Mouse (Mus musculus) 3134 (cell line): ENCODE measurements around the gene Best3.
A peak's percentile ranks its signal among the peaks of the same experiment; 100 is the strongest.
"Not testable (repeated sequence)": the region's sequence is repeated elsewhere in the genome, so short reads cannot be mapped to it uniquely, and the experiment has no call there.

ENCODE experiments used
- DNase-seq: peaks from one replicate; pipeline ENCODE4 v3.0.0-alpha.2; 2011; ENCODE audit warnings: low spot score; ENCODE audit not compliant: insufficient read length; ENCODE audit errors: extremely low read depth

Best3 gene

DNA sequence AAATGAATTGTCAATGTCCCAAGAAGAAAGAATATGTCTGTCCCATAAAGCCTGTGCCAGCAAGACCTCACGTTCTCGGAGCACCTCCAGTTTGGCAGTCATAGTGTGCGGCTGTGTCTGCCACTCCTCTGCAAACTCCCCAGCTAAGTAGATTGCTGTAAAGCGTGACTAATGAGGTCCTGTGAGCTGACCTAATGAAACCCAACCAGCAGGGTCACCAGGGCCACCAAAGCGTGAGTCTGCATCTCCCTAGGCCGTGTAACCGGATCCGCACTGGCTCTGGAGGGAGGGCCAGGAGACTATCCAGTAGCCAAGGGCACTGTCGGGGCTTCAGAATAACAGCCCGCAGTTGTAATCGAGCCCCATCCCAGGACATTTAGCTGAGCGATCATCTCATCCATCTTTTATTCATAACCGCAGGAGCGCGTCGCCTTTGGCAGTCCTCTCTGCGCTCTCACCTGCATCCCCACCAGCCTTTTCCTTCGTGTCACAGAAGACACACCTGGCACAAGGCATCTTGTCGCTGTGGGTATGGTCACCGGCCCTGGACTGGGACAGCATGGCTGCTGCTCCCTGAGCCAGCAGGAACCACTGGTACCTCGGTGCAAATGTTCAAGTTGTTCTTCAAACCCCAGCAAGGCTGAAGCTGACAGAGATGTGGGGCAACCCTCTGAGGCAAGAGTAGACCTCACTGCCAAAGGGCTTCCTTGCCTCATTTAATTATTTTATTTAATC lies 35.1 kb downstream of the Best3 start:
- no peak for DNase-seq

DNA sequence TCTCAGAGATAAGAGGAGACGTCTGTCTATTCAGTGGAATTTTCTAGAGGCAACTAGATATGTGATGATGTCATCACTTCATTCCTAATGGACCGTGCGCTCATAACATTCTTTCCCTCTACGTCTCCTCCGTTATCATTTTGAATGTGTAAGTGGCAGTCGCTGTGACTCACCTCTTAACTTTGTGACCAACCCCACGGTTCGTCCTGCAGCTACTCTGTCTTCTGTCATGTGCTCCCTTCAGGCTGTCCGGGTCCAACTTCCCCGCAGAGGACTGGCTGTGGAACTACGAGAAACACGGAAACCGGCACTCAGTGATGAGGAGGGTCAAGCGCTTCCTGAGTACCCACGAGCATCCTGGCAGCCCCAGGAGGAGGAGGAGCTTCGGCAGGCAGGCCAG lies 37.6 kb downstream of the Best3 start:
- no peak for DNase-seq

DNA sequence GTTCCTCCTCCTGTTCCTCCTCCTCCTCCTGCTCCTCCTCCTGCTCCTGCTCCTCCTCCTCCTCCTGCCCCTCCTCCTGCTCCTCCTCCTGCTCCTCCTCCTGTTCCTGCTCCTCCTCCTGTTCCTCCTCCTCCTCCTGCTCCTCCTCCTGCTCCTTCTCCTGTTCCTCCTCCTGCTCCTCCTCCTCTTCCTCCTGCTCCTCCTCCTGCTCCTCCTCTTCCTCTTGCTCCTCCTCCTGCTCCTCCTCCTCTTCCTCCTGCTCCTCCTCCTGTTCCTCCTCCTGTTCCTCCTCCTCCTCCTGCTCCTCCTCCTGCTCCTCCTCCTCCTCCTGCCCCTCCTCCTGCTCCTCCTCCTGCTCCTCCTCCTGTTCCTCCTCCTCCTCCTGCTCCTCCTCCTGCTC lies 39.7 kb downstream of the Best3 start:
- DNase-seq = peak; percentile 54

DNA sequence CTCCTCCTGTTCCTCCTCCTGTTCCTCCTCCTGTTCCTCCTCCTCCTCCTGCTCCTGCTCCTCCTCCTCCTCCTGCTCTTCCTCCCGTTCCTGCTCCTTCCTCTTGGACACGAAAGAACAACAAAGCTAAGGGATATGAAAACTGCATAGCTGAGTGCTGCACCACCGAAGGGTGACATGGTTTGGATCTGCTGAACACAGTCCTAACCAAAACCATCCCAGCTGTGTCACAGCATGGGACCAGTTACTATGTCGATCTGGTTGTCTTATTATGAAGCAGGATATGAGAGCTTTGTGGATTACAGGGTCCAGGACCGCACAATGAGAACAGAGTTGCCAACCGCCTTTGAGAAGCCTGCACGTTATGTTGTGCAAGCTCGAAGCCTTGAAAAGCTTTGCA lies 40.1 kb downstream of the Best3 start:
- DNase-seq = no peak

DNA sequence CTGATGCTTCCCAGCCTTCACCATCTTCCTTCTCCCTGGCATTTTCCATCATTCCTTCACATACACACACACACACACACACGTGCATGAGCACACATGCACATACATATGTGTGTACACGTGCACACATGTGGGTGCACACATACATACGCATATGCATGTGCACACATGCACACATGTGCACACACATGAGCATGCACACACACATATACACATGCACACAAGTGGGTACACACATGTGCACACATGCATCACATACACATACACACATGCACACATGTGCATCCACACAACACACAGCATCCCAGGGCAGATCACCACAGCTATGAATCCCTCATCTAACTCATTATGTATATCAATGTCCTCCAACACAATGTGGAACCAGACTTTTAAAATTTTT lies 45.0 kb downstream of the Best3 start:
- DNase-seq = no peak

DNA sequence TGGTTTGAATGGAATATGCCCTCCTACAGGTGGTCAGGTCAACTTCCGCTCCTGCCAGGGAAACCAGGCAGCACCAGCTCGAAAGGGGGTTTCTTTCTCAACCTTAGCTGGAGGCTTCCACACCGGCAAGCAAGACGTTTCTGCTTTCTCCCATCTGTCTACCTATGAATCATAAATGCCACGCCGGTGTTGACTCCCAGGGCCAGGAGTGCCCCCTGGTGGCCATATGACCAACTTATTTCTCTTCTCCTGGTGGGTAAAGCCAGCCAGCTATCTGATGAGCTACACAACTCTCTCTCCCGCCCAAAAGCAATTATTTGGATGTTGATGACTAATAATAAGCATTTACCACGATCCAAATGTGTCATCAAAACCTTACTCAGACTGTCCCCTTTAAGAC lies 47.7 kb downstream of the Best3 start:
- peak; percentile 75 for DNase-seq

DNA sequence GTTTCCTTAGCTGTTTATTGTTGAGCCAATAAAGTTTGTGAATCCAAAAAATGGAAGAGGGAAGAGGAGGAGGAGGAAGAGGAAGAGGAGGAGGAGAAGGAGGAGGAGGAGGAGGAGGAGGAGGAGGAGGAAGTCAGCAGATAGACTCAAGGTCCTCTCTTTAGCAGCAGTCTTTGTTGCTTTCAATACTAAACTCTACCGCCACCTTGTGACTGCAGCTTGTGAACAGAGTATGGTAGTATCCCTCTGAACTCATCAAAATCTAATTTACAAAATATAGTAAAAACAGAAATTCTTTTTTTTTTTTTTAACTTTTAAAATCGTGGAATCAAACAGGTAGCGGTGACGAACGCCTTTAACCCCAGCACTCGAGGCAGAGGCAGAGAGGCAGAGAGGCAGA lies 54.2 kb downstream of the Best3 start:
- no peak for DNase-seq

DNA sequence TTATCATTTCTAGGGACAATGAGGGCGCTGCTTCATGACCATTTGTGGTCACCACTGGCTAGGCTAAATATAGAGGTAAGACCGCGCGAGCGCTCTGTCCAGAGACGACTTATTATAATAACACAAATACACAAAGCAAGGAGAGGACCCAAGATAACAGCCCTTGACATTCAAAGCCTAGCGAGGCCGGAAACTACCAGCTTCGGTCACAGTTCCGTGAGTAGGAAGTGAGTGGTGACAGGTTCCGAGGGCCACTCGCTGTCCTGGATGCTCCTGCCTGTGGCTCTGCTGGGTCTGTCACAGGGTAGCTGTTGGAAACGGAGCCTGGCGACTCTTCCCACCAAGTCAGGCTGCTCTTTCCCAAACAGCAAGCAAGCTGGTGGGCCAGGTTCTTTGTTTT lies 56.2 kb downstream of the Best3 start:
- DNase-seq = no peak

DNA sequence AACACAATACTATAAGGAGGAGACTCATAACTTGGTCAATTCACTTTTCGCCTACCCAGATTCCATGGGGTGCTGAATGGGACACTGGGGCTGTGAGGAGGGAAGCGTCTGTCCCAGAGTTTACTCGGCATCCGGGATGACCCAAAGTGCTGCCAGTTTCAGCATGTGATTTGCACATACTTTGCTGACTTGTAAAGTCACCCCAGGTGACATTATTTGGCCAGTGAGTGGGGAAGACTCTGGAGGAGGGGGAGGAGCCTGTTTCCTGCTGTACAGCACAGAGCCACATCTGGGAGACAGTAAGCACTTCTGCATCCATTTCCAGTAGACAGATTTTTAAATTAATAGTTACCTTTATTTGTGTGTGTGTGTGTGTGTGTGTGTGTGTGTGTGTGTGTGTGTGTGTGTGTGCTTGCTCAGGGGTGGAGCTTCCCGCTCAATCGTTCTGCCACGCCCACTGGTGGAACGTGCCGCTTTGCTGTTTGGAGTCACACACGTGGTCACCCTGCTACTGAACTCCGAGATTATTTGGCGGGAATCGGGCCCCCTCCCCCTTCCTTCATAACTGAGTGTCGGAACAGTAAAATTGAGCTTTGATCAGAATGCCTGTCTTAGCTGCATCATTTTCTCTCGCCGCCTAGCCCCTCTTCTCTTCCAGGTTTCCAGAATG lies 57.5 kb downstream of the Best3 start:
- not testable (repeated sequence) for DNase-seq

DNA sequence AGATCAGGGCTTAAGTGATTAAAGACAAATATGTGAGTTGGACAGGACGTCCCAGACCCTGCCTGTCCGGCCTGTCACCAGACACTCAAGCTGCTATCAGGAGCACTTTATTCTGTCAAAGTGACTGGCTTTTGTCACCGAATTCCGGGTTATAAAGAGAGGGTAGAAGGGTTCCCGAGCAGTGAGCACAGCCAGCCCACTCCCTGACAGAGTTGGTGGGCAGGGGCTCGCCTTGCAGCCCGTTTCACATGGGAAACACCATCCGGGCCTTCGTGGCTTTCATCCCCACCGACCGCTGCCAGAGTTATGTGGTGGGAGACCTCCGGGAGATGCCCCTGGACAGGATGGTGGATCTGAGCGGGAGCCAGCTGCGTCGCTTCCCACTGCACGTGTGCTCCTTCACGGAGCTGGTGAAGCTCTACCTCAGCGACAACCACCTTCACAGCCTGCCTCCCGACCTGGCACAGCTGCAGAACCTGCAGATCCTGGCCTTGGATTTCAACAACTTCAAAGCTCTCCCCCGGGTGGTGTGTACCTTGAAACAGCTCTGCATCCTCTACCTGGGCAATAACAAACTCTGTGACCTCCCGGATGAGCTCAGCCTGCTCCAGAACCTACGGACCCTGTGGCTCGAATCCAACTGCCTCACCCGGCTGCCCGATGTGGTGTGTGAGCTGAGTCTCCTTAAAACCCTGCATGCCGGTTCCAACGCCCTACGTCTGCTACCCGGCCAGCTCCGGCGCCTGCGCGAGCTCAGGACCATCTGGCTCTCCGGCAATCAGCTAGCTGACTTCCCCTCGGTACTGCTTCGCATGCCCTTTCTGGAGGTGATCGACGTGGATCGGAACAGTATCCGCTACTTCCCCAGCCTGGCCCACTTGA lies 59.3 kb downstream of the Best3 start, which contains the start of gene Lrrc10:
Gene Lrrc10 (plus strand): TSS at position 167 of the 882 bp plus-strand sequence.
- no peak for DNase-seq

DNA sequence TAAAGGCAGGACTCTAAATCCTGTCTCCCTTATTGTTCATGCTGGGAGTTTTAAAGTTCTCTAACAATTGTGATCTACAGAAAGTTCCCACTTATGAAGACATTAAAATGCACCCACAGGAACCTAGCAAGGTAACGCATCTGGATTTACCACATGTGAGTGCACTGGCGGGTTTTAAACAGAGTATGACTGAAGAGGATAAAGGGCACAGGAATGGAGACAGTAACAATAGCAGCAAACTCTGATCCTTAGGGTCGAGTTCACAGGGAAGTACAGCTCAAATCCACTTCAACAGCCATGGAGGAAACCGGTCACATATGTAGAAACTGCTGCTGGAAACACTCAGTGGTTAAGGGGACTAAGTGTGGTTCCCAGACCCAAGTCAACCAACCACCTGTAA lies 63.1 kb downstream of the Best3 start:
- no peak for DNase-seq

DNA sequence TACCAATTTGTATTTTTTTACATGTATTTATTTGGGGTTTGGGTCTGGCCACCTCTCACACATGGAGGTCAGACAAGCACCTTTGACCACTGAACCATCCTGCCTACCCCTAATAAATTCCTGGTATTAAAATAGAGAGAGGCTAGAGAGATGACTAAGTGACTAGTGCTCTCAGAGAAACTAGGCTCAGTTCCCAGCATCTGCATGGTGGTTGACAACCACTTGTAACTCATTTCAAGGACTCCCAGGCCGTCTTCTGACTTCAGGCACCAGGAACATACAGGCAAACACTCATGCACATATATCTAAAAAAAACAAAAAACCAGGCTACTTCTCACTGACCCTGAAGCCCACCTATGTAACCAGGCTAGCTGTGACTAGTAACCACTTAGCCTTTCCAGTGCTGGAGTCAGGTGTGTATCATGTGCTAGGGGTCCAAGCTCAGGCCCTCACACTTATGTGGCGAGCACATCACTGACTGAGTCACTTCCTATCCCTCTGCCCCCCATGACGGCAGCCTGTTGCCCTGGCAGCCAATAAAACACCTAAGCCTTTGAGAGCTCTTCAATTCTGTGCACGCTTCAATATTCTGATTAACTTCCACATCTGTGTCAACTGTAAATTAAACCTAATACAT lies 64.0 kb downstream of the Best3 start:
- no peak for DNase-seq

DNA sequence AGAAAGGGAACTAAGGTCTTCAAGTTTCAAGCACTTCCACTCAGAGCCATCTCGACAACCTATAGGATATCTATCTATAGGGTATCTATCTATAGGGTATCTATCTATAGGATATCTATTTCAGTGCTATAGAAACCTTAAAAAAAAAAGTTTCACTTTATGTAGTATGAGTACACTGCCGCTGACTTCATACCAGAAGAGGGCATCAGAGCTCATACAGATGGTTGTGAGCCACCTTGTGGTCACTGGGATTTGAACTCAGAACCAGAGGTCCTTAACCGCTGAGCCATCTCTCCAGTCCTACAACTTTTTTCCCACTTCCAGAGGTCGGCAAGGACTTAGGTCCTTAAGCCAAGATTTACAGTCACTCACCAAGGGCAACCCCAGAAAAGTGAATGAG lies 69.6 kb downstream of the Best3 start:
- no peak for DNase-seq

DNA sequence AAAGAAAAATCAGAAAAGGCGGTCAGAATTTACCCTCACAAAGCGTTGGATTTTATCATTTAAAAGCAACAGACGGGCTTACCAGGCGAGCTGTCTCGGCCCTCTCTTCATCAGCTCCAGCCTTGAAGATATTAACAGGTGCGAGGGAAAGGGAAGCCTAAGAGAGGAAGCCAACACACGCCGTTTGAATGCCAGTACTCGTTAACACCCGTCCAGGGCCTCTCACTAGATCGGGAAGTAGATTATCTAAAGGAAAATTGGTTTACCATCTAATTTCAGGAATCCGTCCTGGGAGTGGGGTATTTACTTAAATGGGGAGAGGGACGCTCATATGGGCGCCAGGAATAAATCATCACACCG lies 76.8 kb downstream of the Best3 start:
- DNase-seq = no peak

DNA sequence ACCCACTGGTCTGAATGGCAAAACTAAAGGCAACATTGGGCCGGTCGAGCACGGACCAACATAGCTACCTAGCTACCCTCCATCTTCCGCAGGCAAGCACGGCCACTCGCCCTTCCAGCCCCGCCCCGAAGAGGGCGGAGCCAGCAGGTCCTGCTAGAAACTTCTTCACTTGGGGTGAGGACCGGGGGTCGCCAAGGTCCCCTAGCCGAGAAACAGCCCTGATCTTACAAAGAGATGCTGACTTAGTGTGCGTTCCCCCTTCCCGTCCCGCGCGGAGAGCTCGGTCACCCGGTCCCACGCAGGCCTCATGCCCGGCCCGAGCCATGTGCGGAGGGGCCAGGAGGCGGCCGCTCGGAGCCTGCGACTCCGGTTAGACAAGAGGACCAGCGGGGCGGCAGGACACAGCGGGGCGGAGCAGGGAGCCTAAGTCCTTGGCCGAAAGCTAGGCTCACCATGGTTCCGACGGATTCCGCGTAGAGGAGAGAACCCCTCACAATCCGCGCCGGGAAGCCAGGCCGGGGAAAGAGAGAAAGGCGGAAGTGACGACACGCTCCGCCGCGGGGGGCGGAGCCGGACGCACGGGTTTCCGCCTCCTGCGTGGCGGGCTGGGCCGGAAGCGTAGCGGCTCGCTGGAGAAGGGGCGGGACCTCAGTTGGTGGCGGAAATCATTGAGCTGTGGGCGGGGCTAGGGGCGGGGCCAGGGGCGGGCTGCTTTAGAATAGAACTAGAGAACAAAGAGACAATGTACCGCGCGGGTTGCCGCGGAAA lies 77.3 kb downstream of the Best3 start, which contains the start of gene Cct2:
Gene Cct2 (minus strand): TSS at position 561 of the 768 bp plus-strand sequence.
- peak; percentile 98 for DNase-seq

DNA sequence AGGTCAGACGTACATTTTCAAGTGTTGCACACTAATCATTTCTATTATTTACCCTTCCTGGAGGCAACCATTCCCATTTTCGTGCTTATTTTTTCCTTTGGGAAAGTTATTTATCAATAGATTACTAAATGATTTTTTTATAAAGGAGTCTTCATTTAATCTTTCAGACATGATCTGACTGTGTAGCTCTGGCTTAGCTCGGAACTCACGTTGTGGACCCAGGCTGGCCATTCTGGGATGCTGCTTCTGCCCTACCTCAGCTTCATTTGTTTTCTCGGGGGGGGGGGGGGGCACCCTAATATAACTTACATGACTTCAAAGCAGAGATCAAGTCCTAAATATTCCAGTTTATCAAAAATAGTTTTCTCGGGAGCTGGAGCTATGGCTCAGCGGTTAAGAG lies 78.0 kb downstream of the Best3 start:
- DNase-seq = no peak

DNA sequence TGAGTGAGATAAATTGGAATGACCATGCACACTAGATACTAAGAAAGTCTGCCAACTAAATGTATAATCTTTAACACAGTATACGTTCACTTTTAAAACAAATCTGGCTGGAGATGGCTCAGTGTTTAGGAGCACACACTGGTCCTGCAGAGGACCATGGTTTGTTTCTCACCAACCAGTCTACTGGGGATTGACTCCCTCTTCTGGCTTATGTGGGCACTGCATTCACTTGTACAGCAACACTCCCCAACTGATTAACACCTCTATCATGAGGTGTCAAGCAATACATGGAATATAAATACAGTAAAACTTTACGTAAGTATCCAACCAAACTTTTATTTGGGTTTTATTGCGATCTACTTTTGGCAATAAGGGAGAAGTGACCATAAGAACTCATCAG lies 83.0 kb downstream of the Best3 start:
- no peak for DNase-seq

DNA sequence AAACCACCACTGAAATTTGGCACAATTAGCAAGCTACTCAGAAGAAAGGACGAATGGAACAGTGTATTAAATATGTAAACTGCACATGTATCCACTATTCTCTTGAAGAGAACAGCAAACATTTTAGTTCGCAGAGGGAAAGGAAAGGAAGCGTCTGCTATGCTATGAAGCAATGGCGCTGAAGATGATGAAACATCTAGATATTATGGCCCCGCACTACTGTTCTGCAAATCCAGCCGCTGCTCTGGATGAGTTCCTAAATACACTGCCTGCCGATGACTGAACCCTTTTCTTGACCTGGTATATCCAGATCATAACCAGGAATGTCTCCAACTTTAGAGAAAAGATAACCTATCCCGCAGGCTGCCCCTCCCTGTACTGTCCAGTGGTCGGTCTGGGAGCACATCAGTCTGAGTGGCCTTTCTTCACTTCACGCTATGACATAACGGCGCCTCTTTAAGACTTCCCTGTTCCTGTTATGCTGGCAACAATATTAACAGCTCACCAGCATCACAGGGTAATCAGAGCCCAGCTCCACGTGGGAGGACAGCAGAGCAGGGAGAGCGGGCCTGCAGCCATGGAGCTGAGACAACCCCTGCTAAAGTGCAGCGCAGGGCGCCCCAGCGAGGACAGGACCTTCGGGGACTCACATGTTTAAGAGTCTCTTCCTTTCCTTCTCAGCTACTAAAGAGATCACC lies 86.2 kb downstream of the Best3 start:
- no peak for DNase-seq

DNA sequence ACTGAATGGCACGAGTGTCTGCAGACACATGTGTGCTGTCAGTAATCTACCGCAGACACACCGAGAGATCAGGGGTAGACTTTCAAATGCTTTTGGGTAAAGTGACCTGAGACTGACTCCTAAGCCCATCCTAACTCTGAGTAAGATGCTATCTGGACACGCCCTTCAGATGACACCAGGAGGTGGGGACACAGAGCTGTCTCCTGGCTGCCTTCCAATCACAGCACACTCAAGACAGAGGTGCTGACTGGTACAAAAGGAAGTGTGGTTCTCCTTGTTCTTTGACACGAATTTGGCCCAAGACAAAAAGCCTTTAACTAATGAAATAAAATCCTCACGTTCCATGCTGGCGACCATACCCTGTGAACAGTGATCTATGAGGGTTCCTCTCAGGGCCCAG lies 87.1 kb downstream of the Best3 start:
- DNase-seq = no peak
